Mouse (Mus musculus): ENCODE measurements at regions not wholly inside any gene's neighbourhood (a gene's known extent, or its start where the extent isn't known, plus 50 kb on each side); places are given as distances from the start of the nearest gene placed in this dataset.

DNA sequence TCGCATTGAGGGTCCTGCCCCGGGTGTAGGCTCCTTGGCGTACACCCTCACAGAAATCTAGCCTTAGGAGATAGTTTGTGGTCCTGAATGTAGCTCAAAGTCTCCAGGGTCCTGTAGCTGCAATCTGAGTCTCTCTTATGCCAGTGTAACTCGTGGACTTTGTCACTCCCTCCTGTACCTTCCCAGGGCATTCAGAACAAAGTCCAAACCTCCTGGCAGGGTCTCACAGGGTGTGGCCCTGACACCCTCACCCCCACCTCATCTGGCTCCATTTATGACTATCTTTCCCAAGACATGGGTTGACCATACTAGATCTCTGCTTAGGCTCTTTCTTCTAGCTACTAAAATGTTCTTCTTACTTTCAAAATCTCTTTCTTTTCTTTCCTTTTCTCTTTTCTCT, 120.6 kb upstream of the Tmem150c start:
- TF ChIP-seq POLR2A (IDR thresholded peaks at IDR 0.05; ENCODE audit: extremely low read depth, insufficient read depth, low read length) (no peak), CTCF (IDR thresholded peaks at IDR 0.05; ENCODE audit: low read depth, low read length) (no peak)

All from liver, adult 2 months (tissue).